12 mouse cellular contexts compared by ENCODE assay signal in genomic region chr2:146630179-146630578, GRCm38 (mm10).
"Had no signal": no experiment of that assay in that cellular context is flagged by ENCODE, and none has a peak within 500 bp of the region (broad histone marks: within the 10 kb centered on the region; RNA-seq: fewer than 3 reads in every experiment).

No protein-coding gene starts in this region.

- H3K27ac ChIP-seq: midbrain, embryonic 10.5 days; midbrain, embryonic 12.5 days; midbrain, embryonic 15.5 days; neural tube, embryonic 12.5 days had no signal

- H3K4me3 ChIP-seq: midbrain, embryonic 10.5 days; midbrain, embryonic 12.5 days; midbrain, embryonic 15.5 days; neural tube, embryonic 12.5 days had no signal

- H3K4me2 ChIP-seq: lung, embryonic 14.5 days; midbrain, embryonic 12.5 days; midbrain, embryonic 15.5 days; neural tube, embryonic 12.5 days had no signal

- H3K9me3 ChIP-seq: midbrain, embryonic 10.5 days; midbrain, embryonic 12.5 days; midbrain, embryonic 15.5 days; neural tube, embryonic 12.5 days had no signal

- H3K9ac ChIP-seq: lung, embryonic 14.5 days; midbrain, embryonic 12.5 days; midbrain, embryonic 15.5 days; neural tube, embryonic 12.5 days had no signal

- H3K36me3 ChIP-seq: midbrain, embryonic 10.5 days; midbrain, embryonic 12.5 days; midbrain, embryonic 15.5 days; neural tube, embryonic 12.5 days had no signal

- H3K4me1 ChIP-seq: midbrain, embryonic 12.5 days; midbrain, embryonic 15.5 days; neural tube, embryonic 12.5 days had no signal

- DNase-seq: lung, adult 18-20 months; lung, embryonic 14.5 days; lung, postnatal 10 days; lung, postnatal 4 days; right cerebral cortex, postnatal 14 days; thymus, adult 18-20 months; thymus, postnatal 14 days; thymus, postnatal 36 days had no signal

- ATAC-seq: midbrain, embryonic 15.5 days had no signal
